Mouse (Mus musculus): ENCODE results near the gene 1700029H14Rik. TPM values are rescaled to one million over a fixed set of nuclear protein-coding genes. Genes with fewer than 3 reads are reported as not detected.

The 1700029H14Rik gene
- polyA plus RNA-seq, 1 experiment from 2014 or later: not detected

- Histone ChIP-seq H3K9ac (replicated peaks) (no peak overlapping the region), H3K9me3 (no peaks in the 10 kb centered on the region), H3K27me3 (no peaks in the 10 kb centered on the region), H3K4me3 (no peak overlapping the region), H3K4me2 (replicated peaks) (no peak overlapping the region), H3K4me1 (no peaks in the 10 kb centered on the region), H3K27ac (replicated peaks) (no peak overlapping the region), H3K36me3 (peaks cover 13% of the 10 kb centered on the region; the same call in 1 of the 2 replicates)
- 82% methylated on average over 8 of the region's 8 CpGs for WGBS
- ATAC-seq (ENCODE audit: low FRiP score, low read depth): no peak
Observed at GRCm38 (mm10) chr8:13593340-13593739, 31.1 kb upstream of the 1700029H14Rik start.

- no peak overlapping the region for H3K9ac ChIP-seq (replicated peaks)
- ATAC-seq (ENCODE audit: low FRiP score, low read depth): no peak
- no peaks in the 10 kb centered on the region for H3K4me1 ChIP-seq
- H3K36me3 ChIP-seq: 0 out of 2 replicates have a peak, but pooled peaks cover 3% of the 10 kb centered on the region
- no peaks in the 10 kb centered on the region for H3K27me3 ChIP-seq
- no peak overlapping the region for H3K4me2 ChIP-seq (replicated peaks)
- H3K4me3 ChIP-seq: no peak overlapping the region
- H3K27ac ChIP-seq (replicated peaks): no peak overlapping the region
- 81% methylated on average over 6 of the region's 6 CpGs for WGBS
- H3K9me3 ChIP-seq: no peaks in the 10 kb centered on the region
Observed at GRCm38 (mm10) chr8:13591246-13591645, 29.0 kb upstream of the 1700029H14Rik start.

- 92% methylated on average over 6 of the region's 6 CpGs for WGBS
- no peak for ATAC-seq (ENCODE audit: low FRiP score, low read depth)
- no peaks in the 10 kb centered on the region for H3K4me1 ChIP-seq
- no peak overlapping the region for H3K9ac ChIP-seq (replicated peaks)
- H3K36me3 ChIP-seq: peaks cover 18% of the 10 kb centered on the region; the same call in 1 of the 2 replicates
- H3K27ac ChIP-seq (replicated peaks): no peak overlapping the region
- H3K4me2 ChIP-seq (replicated peaks): no peak overlapping the region
- no peak overlapping the region for H3K4me3 ChIP-seq
- H3K9me3 ChIP-seq: no peaks in the 10 kb centered on the region
- H3K27me3 ChIP-seq: no peaks in the 10 kb centered on the region
Observed at GRCm38 (mm10) chr8:13589071-13589470, 26.8 kb upstream of the 1700029H14Rik start.

- no peaks in the 10 kb centered on the region for H3K9me3 ChIP-seq
- ATAC-seq (ENCODE audit: low FRiP score, low read depth): no peak
- H3K4me3 ChIP-seq: no peak overlapping the region
- peaks cover 42% of the 10 kb centered on the region for H3K36me3 ChIP-seq
- H3K9ac ChIP-seq (replicated peaks): no peak overlapping the region
- H3K27ac ChIP-seq (replicated peaks): no peak overlapping the region
- no peak overlapping the region for H3K4me2 ChIP-seq (replicated peaks)
- no peaks in the 10 kb centered on the region for H3K27me3 ChIP-seq
- no peaks in the 10 kb centered on the region for H3K4me1 ChIP-seq
- whole genome bisulfite sequencing: 81% methylated on average over 8 of the region's 8 CpGs
Observed at GRCm38 (mm10) chr8:13584652-13585051, 22.4 kb upstream of the 1700029H14Rik start.

- Histone ChIP-seq H3K9me3 (no peaks in the 10 kb centered on the region), H3K27me3 (no peaks in the 10 kb centered on the region), H3K27ac (replicated peaks) (no peak overlapping the region), H3K4me1 (no peaks in the 10 kb centered on the region), H3K4me2 (replicated peaks) (no peak overlapping the region), H3K36me3 (peaks cover 50% of the 10 kb centered on the region), H3K9ac (replicated peaks) (no peak overlapping the region), H3K4me3 (no peak overlapping the region)
- no peak for ATAC-seq (ENCODE audit: low FRiP score, low read depth)
- 94% methylated on average over 6 of the region's 6 CpGs for WGBS
Observed at GRCm38 (mm10) chr8:13577869-13578268, 15.6 kb upstream of the 1700029H14Rik start.

- Histone ChIP-seq H3K4me3 (no peak overlapping the region), H3K27me3 (no peaks in the 10 kb centered on the region), H3K9me3 (no peaks in the 10 kb centered on the region), H3K4me2 (replicated peaks) (no peak overlapping the region), H3K36me3 (peaks cover 20% of the 10 kb centered on the region), H3K9ac (replicated peaks) (no peak overlapping the region), H3K27ac (replicated peaks) (no peak overlapping the region), H3K4me1 (no peaks in the 10 kb centered on the region)
- ATAC-seq (ENCODE audit: low FRiP score, low read depth): no peak
- WGBS: 95% methylated on average over 11 of the region's 11 CpGs
Observed at GRCm38 (mm10) chr8:13571999-13572398, 9.7 kb upstream of the 1700029H14Rik start.

GRCm38 (mm10) chr8:13557526-13557925, 4.7 kb downstream of the 1700029H14Rik start:
- H3K27me3 ChIP-seq: no peaks in the 10 kb centered on the region
- 80% methylated on average over 2 of the region's 2 CpGs for WGBS
- no peaks in the 10 kb centered on the region for H3K4me1 ChIP-seq
- H3K4me2 ChIP-seq (replicated peaks): no peak overlapping the region
- no peak overlapping the region for H3K4me3 ChIP-seq
- no peak overlapping the region for H3K9ac ChIP-seq (replicated peaks)
- H3K36me3 ChIP-seq: no peaks in the 10 kb centered on the region
- no peak for ATAC-seq (ENCODE audit: low FRiP score, low read depth)
- no peak overlapping the region for H3K27ac ChIP-seq (replicated peaks)
- no peaks in the 10 kb centered on the region for H3K9me3 ChIP-seq

- no peak for ATAC-seq (ENCODE audit: low FRiP score, low read depth)
- no peak overlapping the region for H3K27ac ChIP-seq (replicated peaks)
- no peaks in the 10 kb centered on the region for H3K27me3 ChIP-seq
- H3K4me1 ChIP-seq: no peaks in the 10 kb centered on the region
- no peak overlapping the region for H3K9ac ChIP-seq (replicated peaks)
- 92% methylated on average over 6 of the region's 6 CpGs for WGBS
- H3K4me3 ChIP-seq: no peak overlapping the region
- H3K36me3 ChIP-seq: no peaks in the 10 kb centered on the region
- no peak overlapping the region for H3K4me2 ChIP-seq (replicated peaks)
- H3K9me3 ChIP-seq: no peaks in the 10 kb centered on the region
Observed at GRCm38 (mm10) chr8:13551574-13551830, 10.8 kb downstream of the 1700029H14Rik start.

GRCm38 (mm10) chr8:13550718-13551573, 11.3 kb downstream of the 1700029H14Rik start:
- Histone ChIP-seq H3K27me3 (no peaks in the 10 kb centered on the region), H3K4me3 (no peak overlapping the region), H3K9ac (replicated peaks) (no peak overlapping the region), H3K4me1 (no peaks in the 10 kb centered on the region), H3K27ac (replicated peaks) (no peak overlapping the region), H3K36me3 (no peaks in the 10 kb centered on the region), H3K4me2 (replicated peaks) (no peak overlapping the region), H3K9me3 (no peaks in the 10 kb centered on the region)
- 59% methylated on average over 9 of the region's 9 CpGs for WGBS
- ATAC-seq (ENCODE audit: low FRiP score, low read depth): peak; percentile 86

- ATAC-seq (ENCODE audit: low FRiP score, low read depth): no peak
- Histone ChIP-seq H3K9me3 (peaks cover 4% of the 10 kb centered on the region), H3K4me1 (no peaks in the 10 kb centered on the region), H3K4me3 (no peak overlapping the region), H3K9ac (replicated peaks) (no peak overlapping the region), H3K27me3 (no peaks in the 10 kb centered on the region), H3K27ac (replicated peaks) (no peak overlapping the region), H3K36me3 (no peaks in the 10 kb centered on the region), H3K4me2 (replicated peaks) (no peak overlapping the region)
- WGBS: 62% methylated on average over 9 of the region's 9 CpGs
Observed at GRCm38 (mm10) chr8:13548831-13549230, 13.4 kb downstream of the 1700029H14Rik start.

GRCm38 (mm10) chr8:13548235-13548634, 14.0 kb downstream of the 1700029H14Rik start:
- Histone ChIP-seq H3K9ac (replicated peaks) (no peak overlapping the region), H3K4me1 (no peaks in the 10 kb centered on the region), H3K36me3 (no peaks in the 10 kb centered on the region), H3K9me3 (peaks cover 4% of the 10 kb centered on the region), H3K27me3 (no peaks in the 10 kb centered on the region), H3K27ac (replicated peaks) (no peak overlapping the region), H3K4me3 (no peak overlapping the region), H3K4me2 (replicated peaks) (no peak overlapping the region)
- ATAC-seq (ENCODE audit: low FRiP score, low read depth): no peak
- whole genome bisulfite sequencing: 44% methylated on average over 4 of the region's 4 CpGs

GRCm38 (mm10) chr8:13546421-13546820, 15.8 kb downstream of the 1700029H14Rik start:
- no peak for ATAC-seq (ENCODE audit: low FRiP score, low read depth)
- no peak overlapping the region for H3K4me2 ChIP-seq (replicated peaks)
- 85% methylated on average over 4 of the region's 4 CpGs for WGBS
- no peaks in the 10 kb centered on the region for H3K36me3 ChIP-seq
- H3K9me3 ChIP-seq: peaks cover 4% of the 10 kb centered on the region
- no peak overlapping the region for H3K9ac ChIP-seq (replicated peaks)
- H3K27me3 ChIP-seq: no peaks in the 10 kb centered on the region
- H3K27ac ChIP-seq (replicated peaks): no peak overlapping the region
- H3K4me3 ChIP-seq: no peak overlapping the region
- H3K4me1 ChIP-seq: no peaks in the 10 kb centered on the region

- H3K4me3 ChIP-seq: no peak overlapping the region
- no peak overlapping the region for H3K4me2 ChIP-seq (replicated peaks)
- no peaks in the 10 kb centered on the region for H3K36me3 ChIP-seq
- 74% methylated on average over 5 of the region's 5 CpGs for WGBS
- H3K9ac ChIP-seq (replicated peaks): no peak overlapping the region
- H3K9me3 ChIP-seq: peaks cover 4% of the 10 kb centered on the region
- no peaks in the 10 kb centered on the region for H3K4me1 ChIP-seq
- no peak for ATAC-seq (ENCODE audit: low FRiP score, low read depth)
- H3K27ac ChIP-seq (replicated peaks): no peak overlapping the region
- H3K27me3 ChIP-seq: no peaks in the 10 kb centered on the region
Observed at GRCm38 (mm10) chr8:13541526-13541925, 20.7 kb downstream of the 1700029H14Rik start.
